Mouse (Mus musculus): Measurements from ENCODE around the gene Dnase1. TPM values are rescaled to one million over a fixed set of nuclear protein-coding genes. Genes with fewer than 3 reads are reported as not detected.
"Not testable (repeated sequence)": the region's sequence is repeated elsewhere in the genome, so short reads cannot be mapped to it uniquely, and the experiment has no call there.

Gene Dnase1
- 3.9 and 6.0 TPM in 2 replicates for polyA plus RNA-seq (2014; fragmentation: Nextera tagmentation; extraction: Ambion mirVana)

DNA sequence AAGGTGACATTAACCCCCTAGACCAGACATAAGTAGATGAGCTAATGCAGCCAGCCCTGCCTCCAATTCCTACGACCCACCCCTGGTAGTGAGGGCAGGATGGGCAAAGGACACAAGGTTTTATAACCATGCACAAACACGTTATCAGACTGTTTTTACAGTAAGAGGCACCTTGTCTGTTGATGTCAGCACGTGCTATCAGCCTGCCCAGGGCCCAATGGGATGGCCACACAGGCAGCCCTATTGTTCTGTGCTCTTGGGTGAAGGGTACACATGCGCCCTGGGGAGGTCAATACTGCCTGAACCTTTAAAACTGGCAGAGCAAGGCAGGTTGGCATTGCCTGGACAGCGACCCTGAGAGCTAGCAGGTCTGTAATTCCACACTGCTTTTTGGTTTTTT is at the start of gene Dnase1:
TSS of gene Dnase1 (plus strand) at position 136 of the 400 bp plus-strand sequence.
- no peak within 1 kb of the TSS for H3K4me3 ChIP-seq (ENCODE audit: low read depth, low read length)
- H3K9me3 ChIP-seq (ENCODE audit: control insufficient read depth, low read length), result no peaks in the 10 kb centered on the region
- DNase-seq (ENCODE audit: low spot score), result no peak
- H3K9ac ChIP-seq (ENCODE audit: low read depth, low read length), result no peak within 1 kb of the TSS
- peaks cover 22% of the 10 kb centered on the region for H3K4me1 ChIP-seq (replicated peaks; ENCODE audit: control insufficient read depth, insufficient read depth, low read length)
- H3K36me3 ChIP-seq (ENCODE audit: control insufficient read depth, insufficient read depth, low read length), result peaks cover 38% of the 10 kb centered on the region
- no peak within 1 kb of the TSS for H3K4me2 ChIP-seq
- 88% methylated on average over 5 of the region's 5 CpGs for WGBS
- no peak for ATAC-seq (replicated peaks; ENCODE audit: low FRiP score)
- H3K27me3 ChIP-seq (replicated peaks; ENCODE audit: control insufficient read depth, insufficient read depth, low read length), result no peaks in the 10 kb centered on the region
- H3K27ac ChIP-seq (ENCODE audit: low read depth, low read length), result no peak within 1 kb of the TSS

GRCm38 (mm10) chr16:3988410-3988809 is 48.3 kb upstream of the Dnase1 start:
- no peak for ATAC-seq (replicated peaks; ENCODE audit: low FRiP score)
- Histone ChIP-seq H3K4me3 (ENCODE audit: low read depth, low read length) (no peak overlapping the region), H3K27me3 (replicated peaks; ENCODE audit: control insufficient read depth, insufficient read depth, low read length) (no peaks in the 10 kb centered on the region), H3K36me3 (ENCODE audit: control insufficient read depth, insufficient read depth, low read length) (peaks cover 80% of the 10 kb centered on the region), H3K4me1 (replicated peaks; ENCODE audit: control insufficient read depth, insufficient read depth, low read length) (no peaks in the 10 kb centered on the region), H3K9ac (ENCODE audit: low read depth, low read length) (no peak overlapping the region), H3K4me2 (no peak overlapping the region), H3K27ac (ENCODE audit: low read depth, low read length) (no peak overlapping the region), H3K9me3 (ENCODE audit: control insufficient read depth, low read length) (no peaks in the 10 kb centered on the region)
- WGBS, result 75% methylated on average over 4 of the region's 4 CpGs
- no peak for DNase-seq (ENCODE audit: low spot score)

- DNase-seq (ENCODE audit: low spot score) (peak; percentile 90), ATAC-seq (replicated peaks; ENCODE audit: low FRiP score) (peak; percentile 95)
- Histone ChIP-seq H3K36me3 (ENCODE audit: control insufficient read depth, insufficient read depth, low read length) (peaks cover 10% of the 10 kb centered on the region; the same call in 1 of the 2 replicates), H3K9me3 (ENCODE audit: control insufficient read depth, low read length) (no peaks in the 10 kb centered on the region), H3K27me3 (replicated peaks; ENCODE audit: control insufficient read depth, insufficient read depth, low read length) (no peaks in the 10 kb centered on the region), H3K4me2 (peak within 1 kb of the TSS; percentile 74), H3K4me3 (ENCODE audit: low read depth, low read length) (peak within 1 kb of the TSS; percentile 88), H3K4me1 (replicated peaks; ENCODE audit: control insufficient read depth, insufficient read depth, low read length) (peaks cover 11% of the 10 kb centered on the region; the same call in 1 of the 2 replicates), H3K9ac (ENCODE audit: low read depth, low read length) (peak within 1 kb of the TSS; percentile 87), H3K27ac (ENCODE audit: low read depth, low read length) (peak within 1 kb of the TSS; percentile 90)
- 1% methylated on average over 58 of the region's 58 CpGs for WGBS
Observed at GRCm38 (mm10) chr16:4003489-4004398, 33.0 kb upstream of the Dnase1 start, which contains the start of gene Slx4. Gene Slx4, minus strand, starts transcription at chr16:4003770.

DNA sequence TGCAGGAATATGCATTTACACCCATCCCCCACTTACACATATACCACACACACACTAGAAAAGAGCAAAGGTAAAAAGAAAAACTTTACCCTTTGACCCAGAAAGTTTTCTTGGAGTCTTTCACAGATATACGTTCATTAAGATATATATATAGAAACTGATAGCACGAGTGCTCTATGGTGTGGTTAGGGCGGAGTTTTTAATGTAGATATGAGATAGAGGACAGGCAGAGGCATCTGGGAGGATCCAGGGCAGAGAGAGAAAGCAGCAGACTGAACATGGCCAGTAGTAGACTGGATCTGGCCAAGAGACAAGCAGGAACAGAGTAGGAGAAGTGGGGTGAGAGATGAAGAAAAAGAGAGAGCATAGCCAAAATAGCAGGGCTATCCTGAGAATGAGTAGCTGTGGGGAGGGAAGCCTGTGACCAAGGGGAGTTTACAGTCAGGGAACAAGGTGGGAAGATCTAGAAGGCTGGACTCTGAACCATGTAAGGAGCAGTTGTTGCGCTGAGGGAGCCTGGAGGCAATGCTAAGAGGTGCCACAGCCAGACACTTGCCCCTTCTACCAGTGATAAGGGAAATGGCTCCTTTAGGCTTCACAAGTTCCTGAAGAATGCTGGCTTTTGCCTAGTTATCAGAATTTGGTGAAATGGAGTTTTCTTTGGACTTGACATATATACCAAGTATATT is 23.7 kb upstream of the Dnase1 start:
- DNase-seq (ENCODE audit: low spot score), result no peak
- 44% methylated on average over 4 of the region's 4 CpGs for WGBS

GRCm38 (mm10) chr16:4014040-4014668 is 22.6 kb upstream of the Dnase1 start:
- WGBS, result 76% methylated on average over 5 of the region's 5 CpGs
- no peaks in the 10 kb centered on the region for H3K9me3 ChIP-seq (ENCODE audit: control insufficient read depth, low read length)
- H3K4me2 ChIP-seq, result no peak overlapping the region
- no peak for ATAC-seq (replicated peaks; ENCODE audit: low FRiP score)
- H3K4me3 ChIP-seq (ENCODE audit: low read depth, low read length), result no peak overlapping the region
- H3K27me3 ChIP-seq (replicated peaks; ENCODE audit: control insufficient read depth, insufficient read depth, low read length), result no peaks in the 10 kb centered on the region
- DNase-seq (ENCODE audit: low spot score), result no peak
- H3K36me3 ChIP-seq (ENCODE audit: control insufficient read depth, insufficient read depth, low read length), result no peaks in the 10 kb centered on the region
- no peak overlapping the region for H3K27ac ChIP-seq (ENCODE audit: low read depth, low read length)
- peaks cover 6% of the 10 kb centered on the region for H3K4me1 ChIP-seq (replicated peaks; ENCODE audit: control insufficient read depth, insufficient read depth, low read length)
- H3K9ac ChIP-seq (ENCODE audit: low read depth, low read length), result no peak overlapping the region

More for the DNA sequence above, 23.7 kb upstream of the Dnase1 start:
- Histone ChIP-seq H3K9me3 (ENCODE audit: control insufficient read depth, low read length) (no peaks in the 10 kb centered on the region), H3K27me3 (replicated peaks; ENCODE audit: control insufficient read depth, insufficient read depth, low read length) (no peaks in the 10 kb centered on the region), H3K4me3 (ENCODE audit: low read depth, low read length) (no peak overlapping the region), H3K9ac (ENCODE audit: low read depth, low read length) (0 out of 2 replicates have a peak overlapping the region, but pooled peaks have one; percentile 15), H3K36me3 (ENCODE audit: control insufficient read depth, insufficient read depth, low read length) (no peaks in the 10 kb centered on the region), H3K27ac (ENCODE audit: low read depth, low read length) (peak overlapping the region; percentile 56), H3K4me1 (replicated peaks; ENCODE audit: control insufficient read depth, insufficient read depth, low read length) (peaks cover 6% of the 10 kb centered on the region), H3K4me2 (peak overlapping the region; percentile 28)
- peak; percentile 97 for ATAC-seq (replicated peaks; ENCODE audit: low FRiP score)

DNA sequence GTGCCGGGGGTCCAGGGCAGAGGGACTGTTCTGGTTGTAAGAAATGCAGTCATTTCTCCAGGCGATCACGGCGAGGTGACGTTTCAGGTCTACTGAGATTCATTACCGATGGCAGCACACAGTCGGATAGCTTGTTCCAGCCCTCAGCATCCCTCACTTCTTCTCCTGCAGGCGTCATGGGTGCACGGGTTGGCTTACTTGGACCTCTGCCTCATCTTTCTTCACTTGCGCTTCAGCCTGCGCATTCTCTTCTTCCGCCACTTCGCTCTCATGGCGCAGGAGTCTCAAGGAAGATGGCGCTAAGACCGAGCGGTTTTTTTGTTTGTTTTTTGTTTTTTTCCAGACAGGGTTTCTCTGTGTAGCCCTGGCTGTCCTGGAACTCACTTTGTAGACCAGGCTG is 20.0 kb upstream of the Dnase1 start:
- H3K4me1 ChIP-seq (replicated peaks; ENCODE audit: control insufficient read depth, insufficient read depth, low read length); H3K27me3 ChIP-seq (replicated peaks; ENCODE audit: control insufficient read depth, insufficient read depth, low read length); H3K4me2 ChIP-seq; H3K36me3 ChIP-seq (ENCODE audit: control insufficient read depth, insufficient read depth, low read length); H3K9me3 ChIP-seq (ENCODE audit: control insufficient read depth, low read length); H3K27ac ChIP-seq (ENCODE audit: low read depth, low read length); H3K4me3 ChIP-seq (ENCODE audit: low read depth, low read length); DNase-seq (ENCODE audit: low spot score); ATAC-seq (replicated peaks; ENCODE audit: low FRiP score); H3K9ac ChIP-seq (ENCODE audit: low read depth, low read length): not testable (repeated sequence)
- WGBS, result 62% methylated on average over 17 of the region's 17 CpGs

GRCm38 (mm10) chr16:4017466-4017865 is 19.3 kb upstream of the Dnase1 start:
- not testable (repeated sequence) for H3K4me2 ChIP-seq; H3K4me3 ChIP-seq (ENCODE audit: low read depth, low read length); H3K9me3 ChIP-seq (ENCODE audit: control insufficient read depth, low read length); ATAC-seq (replicated peaks; ENCODE audit: low FRiP score); H3K36me3 ChIP-seq (ENCODE audit: control insufficient read depth, insufficient read depth, low read length); H3K27ac ChIP-seq (ENCODE audit: low read depth, low read length); H3K9ac ChIP-seq (ENCODE audit: low read depth, low read length); H3K4me1 ChIP-seq (replicated peaks; ENCODE audit: control insufficient read depth, insufficient read depth, low read length); H3K27me3 ChIP-seq (replicated peaks; ENCODE audit: control insufficient read depth, insufficient read depth, low read length); DNase-seq (ENCODE audit: low spot score)
- WGBS, result 80% methylated on average over 6 of the region's 6 CpGs

DNA sequence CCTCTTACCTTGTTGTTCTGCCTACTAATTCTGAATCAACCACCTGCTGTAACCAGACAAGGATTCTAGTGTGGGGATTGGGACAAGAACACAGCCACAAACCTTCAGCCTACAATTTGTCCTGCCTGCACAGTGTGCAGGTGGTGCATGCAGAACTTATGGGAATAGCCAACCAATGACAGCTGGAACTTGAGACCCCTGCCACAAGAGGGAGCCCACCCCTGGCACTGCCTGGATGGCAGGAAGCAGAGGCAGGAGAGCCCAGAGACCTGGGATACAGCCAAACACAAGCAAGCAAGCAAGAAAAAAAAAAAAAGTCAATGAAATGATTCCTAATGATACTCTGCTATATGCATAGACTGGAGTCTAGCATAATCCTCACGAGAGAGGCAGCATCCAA is 15.5 kb upstream of the Dnase1 start:
- Histone ChIP-seq H3K27ac (ENCODE audit: low read depth, low read length) (no peak overlapping the region), H3K36me3 (ENCODE audit: control insufficient read depth, insufficient read depth, low read length) (no peaks in the 10 kb centered on the region), H3K9me3 (ENCODE audit: control insufficient read depth, low read length) (no peaks in the 10 kb centered on the region), H3K27me3 (replicated peaks; ENCODE audit: control insufficient read depth, insufficient read depth, low read length) (no peaks in the 10 kb centered on the region), H3K4me2 (no peak overlapping the region), H3K4me1 (replicated peaks; ENCODE audit: control insufficient read depth, insufficient read depth, low read length) (no peaks in the 10 kb centered on the region), H3K9ac (ENCODE audit: low read depth, low read length) (no peak overlapping the region), H3K4me3 (ENCODE audit: low read depth, low read length) (no peak overlapping the region)
- no peak for DNase-seq (ENCODE audit: low spot score)
- ATAC-seq (replicated peaks; ENCODE audit: low FRiP score), result no peak
- 72% methylated on average over 1 of the region's 1 CpGs for WGBS
